Comparison of ENCODE assay signal across 11 mouse cellular contexts in genomic region chr11:43531619-43532018, GRCm38 (mm10). TPM values are rescaled to one million over a fixed set of nuclear protein-coding genes. Genes with fewer than 3 reads are reported as not detected.
A peak's percentile ranks its signal among the peaks of the same experiment; 100 is the strongest.
DNase-seq lines count a peak whose midpoint lies in the region; ATAC-seq and TF ChIP-seq lines count a peak whose summit lies in the region.
"Had no signal": no experiment of that assay in that cellular context is flagged by ENCODE, and none has a peak within 500 bp of the region (broad histone marks: within the 10 kb centered on the region; RNA-seq: fewer than 3 reads in every experiment).

No protein-coding gene starts in this region.

- no peak overlapping the region for H3K4me2 ChIP-seq in heart, postnatal 0 days (ENCODE audit: low read depth, low read length)
- peak overlapping the region; percentile 78 for H3K4me2 ChIP-seq in hindbrain, embryonic 12.5 days (replicated peaks)
- H3K4me2 ChIP-seq: embryonic facial prominence, embryonic 15.5 days had no signal

- no peak overlapping the region for H3K4me3 ChIP-seq in heart, postnatal 0 days (ENCODE audit: low read depth, low read length)
- H3K4me3 ChIP-seq in hindbrain, embryonic 12.5 days, result no peak overlapping the region
- H3K4me3 ChIP-seq: embryonic facial prominence, embryonic 15.5 days; gastrocnemius, adult 2 months had no signal

- H3K36me3 ChIP-seq in heart, postnatal 0 days (replicated peaks; ENCODE audit: control insufficient read depth, insufficient read depth, low read length), result peaks cover 33% of the 10 kb centered on the region
- H3K36me3 ChIP-seq in hindbrain, embryonic 12.5 days, result peaks cover 25% of the 10 kb centered on the region
- H3K36me3 ChIP-seq: embryonic facial prominence, embryonic 15.5 days had no signal

- no peak for ATAC-seq in heart, postnatal 0 days (ENCODE audit: insufficient read depth, low read depth)
- no peak for ATAC-seq in hindbrain, embryonic 12.5 days (ENCODE audit: low FRiP score)

- H3K27me3 ChIP-seq in heart, postnatal 0 days (ENCODE audit: control insufficient read depth, insufficient read depth, low read length), result no peaks in the 10 kb centered on the region
- no peaks in the 10 kb centered on the region for H3K27me3 ChIP-seq in hindbrain, embryonic 12.5 days
- H3K27me3 ChIP-seq: embryonic facial prominence, embryonic 15.5 days had no signal

- H3K4me1 ChIP-seq in heart, postnatal 0 days (ENCODE audit: control insufficient read depth, insufficient read depth), result peaks cover 37% of the 10 kb centered on the region
- peaks cover 30% of the 10 kb centered on the region for H3K4me1 ChIP-seq in hindbrain, embryonic 12.5 days

- H3K27ac ChIP-seq in heart, postnatal 0 days (ENCODE audit: low read depth), result peak overlapping the region; percentile 87
- peak overlapping the region; percentile 9; the same call in 1 of the 2 replicates for H3K27ac ChIP-seq in hindbrain, embryonic 12.5 days
- H3K27ac ChIP-seq: embryonic facial prominence, embryonic 15.5 days; gastrocnemius, adult 2 months had no signal

- 61% methylated on average over 5 of the region's 5 CpGs for WGBS in heart, postnatal 0 days
- 62% methylated on average over 5 of the region's 5 CpGs for WGBS in hindbrain, embryonic 12.5 days

- no peaks in the 10 kb centered on the region for H3K9me3 ChIP-seq in heart, postnatal 0 days (replicated peaks; ENCODE audit: control insufficient read depth, low read length)
- H3K9me3 ChIP-seq in hindbrain, embryonic 12.5 days (replicated peaks), result no peaks in the 10 kb centered on the region
- H3K9me3 ChIP-seq: embryonic facial prominence, embryonic 15.5 days had no signal

- intact Hi-C loops in heart, postnatal 36 days (cut with DNase I), result no loop called here

- peak; percentile 37 for TF ChIP-seq CTCF in heart, postnatal 0 days (IDR thresholded peaks at IDR 0.05; ENCODE audit: low read depth)

- no peak overlapping the region for H3K9ac ChIP-seq in heart, postnatal 0 days (replicated peaks; ENCODE audit: low read depth, low read length)
- no peak overlapping the region for H3K9ac ChIP-seq in hindbrain, embryonic 12.5 days
- H3K9ac ChIP-seq: embryonic facial prominence, embryonic 15.5 days had no signal

- no peak for DNase-seq in heart, postnatal 0 days (ENCODE audit: low spot score)
- no peak for DNase-seq in heart, postnatal 36 days
- peak; percentile 36 for DNase-seq in lung, postnatal 10 days
- DNase-seq in lung, adult 18-20 months, result no peak
- peak; percentile 55 for DNase-seq in retina, postnatal 1 day
- DNase-seq in spleen, adult 18-20 months, result no peak
- DNase-seq: cerebellum, adult 11-12 months; gastrocnemius, adult 2 months; thymus, postnatal 25 days had no signal

- no peak for TF ChIP-seq EP300 in heart, postnatal 0 days (IDR thresholded peaks at IDR 0.05; ENCODE audit: low read depth)

RNA-seq across cellular contexts. Expression of gene Ccnjl, which starts 3.0 kb away (rescaled TPM):
- 8.9 and 10.8 TPM in 2 replicates for total RNA-seq in heart, postnatal 0 days (2014; rRNA removed; ENCODE audit: low replicate concordance)
- 10.1 and 11.7 TPM in 2 replicates for polyA plus RNA-seq in heart, postnatal 0 days (2015; fragmentation: Nextera tagmentation; extraction: Ambion mirVana)
- 1 to 10 TPM; 1.6 to 2.5 TPM for total RNA-seq in heart, postnatal 36 days (2021)
- 27.6 and 29.6 TPM in 2 replicates for polyA plus RNA-seq in hindbrain, embryonic 12.5 days (2016; fragmentation: Nextera tagmentation; extraction: Ambion mirVana)

RNA-seq across cellular contexts. Expression of gene 4933415A04Rik, which starts 55.2 kb away (rescaled TPM):
- total RNA-seq in heart, postnatal 0 days (2014; rRNA removed; ENCODE audit: low replicate concordance), result 0.08 and 1.0 TPM in 2 replicates
- polyA plus RNA-seq in heart, postnatal 0 days (2015; fragmentation: Nextera tagmentation; extraction: Ambion mirVana), result 4.8 and 5.5 TPM in 2 replicates
- under 1 TPM; 0.39 to 0.60 TPM for total RNA-seq in heart, postnatal 36 days (2021)
- polyA plus RNA-seq in hindbrain, embryonic 12.5 days (2016; fragmentation: Nextera tagmentation; extraction: Ambion mirVana), result 6.5 and 8.1 TPM in 2 replicates
- total RNA-seq: gastrocnemius, adult 2 months had no signal

RNA-seq across cellular contexts. Expression of gene C1qtnf2, which starts 57.5 kb away (rescaled TPM):
- 6.3 and 14.3 TPM in 2 replicates for total RNA-seq in heart, postnatal 0 days (2014; rRNA removed; ENCODE audit: low replicate concordance)
- 13.9 and 14.0 TPM in 2 replicates for polyA plus RNA-seq in heart, postnatal 0 days (2015; fragmentation: Nextera tagmentation; extraction: Ambion mirVana)
- total RNA-seq in heart, postnatal 36 days (2021), result 1 to 10 TPM; 5.5 to 6.2 TPM
- polyA plus RNA-seq in hindbrain, embryonic 12.5 days (2016; fragmentation: Nextera tagmentation; extraction: Ambion mirVana), result 5.2 and 5.4 TPM in 2 replicates

Comparison
In these comparisons a context has a peak if more than half of its experiments do, and no peak if none do; other contexts are left out.
1. DNase-seq: peak in lung, postnatal 10 days (single experiment) and retina, postnatal 1 day (single experiment); none in heart, postnatal 0 days (single experiment), heart, postnatal 36 days (0 of 2), lung, adult 18-20 months (0 of 2) and spleen, adult 18-20 months (0 of 2).